Mouse (Mus musculus) kidney, adult 18-20 months (tissue): Measurements from ENCODE around the gene Olfr523.
"Not testable (repeated sequence)": the region's sequence is repeated elsewhere in the genome, so short reads cannot be mapped to it uniquely, and the experiment has no call there.

ENCODE experiments used
- DNase-seq: peaks from one replicate; pipeline ENCODE4 v3.0.0; 2021

Gene Olfr523

DNA sequence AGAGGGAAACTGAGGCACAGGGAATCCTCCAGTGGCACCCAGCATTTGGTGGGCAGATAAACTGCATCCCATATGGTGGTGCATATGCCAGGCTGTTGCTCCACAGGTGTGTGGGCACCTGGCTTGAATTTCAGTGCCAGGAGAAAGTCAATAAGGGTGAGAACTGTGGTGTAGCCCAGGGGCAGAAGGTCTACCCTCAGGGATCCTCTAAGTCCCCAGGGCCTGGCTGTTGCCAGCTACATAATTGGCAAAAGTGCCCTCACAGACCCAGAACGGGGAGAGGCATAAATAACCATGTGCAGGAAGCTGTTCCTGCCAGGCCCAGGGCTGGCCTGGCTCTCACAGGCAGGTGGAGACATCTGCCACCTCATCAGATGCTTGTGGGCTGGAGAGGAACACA, at the start of gene Olfr523:
Olfr523 (plus strand) TSS at position 282 of the 400 bp plus-strand sequence.
- DNase-seq, result no peak

GRCm38 (mm10) chr7:140124382-140124781, 48.6 kb upstream of the Olfr523 start:
- DNase-seq, result no peak

GRCm38 (mm10) chr7:140125278-140126021, 47.6 kb upstream of the Olfr523 start:
- DNase-seq, result peak; percentile 96

DNA sequence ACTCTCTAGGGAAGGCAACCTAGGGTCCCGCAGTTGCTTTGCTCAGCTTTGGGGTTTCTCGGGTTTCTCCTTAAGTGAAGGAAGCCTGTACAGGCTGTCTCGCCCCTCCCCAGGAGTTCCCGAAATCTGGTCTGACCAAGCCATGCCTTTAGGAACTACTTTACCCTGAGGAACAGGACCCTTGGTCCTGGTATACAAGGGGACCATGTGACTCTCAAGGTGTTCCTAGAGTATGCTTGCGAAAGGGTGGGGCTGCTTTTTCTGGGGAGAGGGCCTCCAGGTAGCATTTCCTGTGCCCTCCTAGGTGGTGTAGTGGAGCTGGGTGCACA, 47.0 kb upstream of the Olfr523 start:
- DNase-seq, result no peak

DNA sequence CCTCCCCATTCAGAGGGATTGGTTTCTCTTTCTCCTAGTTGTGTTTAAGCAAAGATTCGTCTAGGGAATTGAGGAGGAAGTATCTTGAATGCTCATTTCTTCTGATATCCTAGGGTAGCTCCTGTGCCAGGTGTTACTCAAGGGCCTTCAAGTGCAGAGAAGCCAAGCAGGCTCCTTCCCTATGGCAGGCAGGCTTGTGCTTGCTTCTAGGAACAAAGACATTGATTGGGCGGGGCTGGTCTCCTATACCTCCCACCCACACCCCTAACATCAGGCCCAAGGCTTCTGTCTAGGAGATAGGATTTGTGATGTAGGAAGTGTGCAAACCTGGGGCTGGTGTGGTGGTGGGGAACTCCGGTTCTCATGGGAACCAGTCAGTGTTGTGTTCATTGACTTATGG, 46.1 kb upstream of the Olfr523 start:
- DNase-seq, result no peak

DNA sequence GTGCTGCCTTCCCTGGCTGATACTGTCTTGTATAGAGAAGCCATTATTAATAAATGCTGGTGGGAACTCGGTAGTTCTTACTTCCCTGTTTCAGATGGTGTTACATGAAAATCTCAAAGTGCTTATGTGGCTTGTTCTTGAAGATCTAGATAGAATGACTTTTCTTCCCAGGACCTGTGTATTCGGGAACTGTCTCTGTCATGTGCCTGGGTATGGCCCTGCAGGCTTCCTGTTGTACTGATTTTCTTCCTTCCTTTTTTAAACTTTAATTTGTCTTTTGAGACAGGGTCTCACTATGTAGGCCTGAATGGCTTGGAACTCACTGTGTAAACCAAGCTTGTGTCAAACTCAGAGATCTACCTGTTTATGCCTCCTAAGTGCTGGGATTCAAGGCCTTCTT, 45.1 kb upstream of the Olfr523 start:
- no peak for DNase-seq

- DNase-seq, result not testable (repeated sequence)
Observed at GRCm38 (mm10) chr7:140132184-140132583, 40.8 kb upstream of the Olfr523 start.

DNA sequence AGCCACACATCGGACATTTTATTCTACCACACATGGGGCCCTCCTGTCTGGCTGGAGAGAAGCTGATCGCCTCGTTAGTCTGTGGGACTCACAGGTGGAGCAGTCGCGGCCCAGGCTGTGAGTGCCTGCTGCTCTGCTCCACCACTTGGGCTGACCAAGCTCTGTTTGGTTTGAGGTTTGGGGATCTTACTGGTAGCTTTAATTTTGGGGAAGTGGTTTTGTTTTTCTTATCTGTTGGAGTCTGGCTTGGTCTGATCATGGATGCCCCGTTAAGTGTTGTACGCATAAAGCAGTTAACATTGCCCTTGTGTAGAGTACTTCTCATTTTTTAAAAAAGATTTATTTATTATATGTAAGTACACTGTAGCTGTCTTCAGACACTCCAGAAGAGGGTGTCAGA, 39.0 kb upstream of the Olfr523 start:
- DNase-seq, result not testable (repeated sequence)

GRCm38 (mm10) chr7:140135106-140135770, 37.8 kb upstream of the Olfr523 start:
- DNase-seq, result no peak

- peak; percentile 98 for DNase-seq
Observed at GRCm38 (mm10) chr7:140137135-140138020, 35.6 kb upstream of the Olfr523 start, which contains the start of gene Mtg1. Gene Mtg1 (plus strand): TSS chr7:140137564.

GRCm38 (mm10) chr7:140138021-140138310, 35.1 kb upstream of the Olfr523 start:
- DNase-seq, result no peak

GRCm38 (mm10) chr7:140141350-140141749, 31.7 kb upstream of the Olfr523 start:
- DNase-seq, result peak; percentile 65

DNA sequence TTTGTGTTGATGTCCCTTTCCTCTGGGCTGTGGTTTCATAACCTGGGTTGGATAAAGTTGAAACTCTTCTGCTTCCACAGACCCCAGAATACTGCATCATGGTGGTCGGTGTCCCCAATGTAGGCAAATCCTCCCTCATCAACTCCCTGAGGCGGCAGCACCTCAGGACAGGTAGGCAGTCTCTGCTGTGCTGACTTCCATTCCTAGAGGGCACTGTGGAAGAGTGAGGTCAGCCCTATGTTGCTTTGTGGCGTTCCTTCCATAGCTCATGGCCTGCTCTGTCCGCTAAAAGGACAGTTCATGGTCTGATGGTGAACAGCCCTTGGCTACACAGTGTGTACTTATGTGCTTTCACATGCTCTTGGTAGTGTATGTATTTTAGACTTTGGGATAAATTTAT, 28.5 kb upstream of the Olfr523 start:
- DNase-seq, result no peak

DNA sequence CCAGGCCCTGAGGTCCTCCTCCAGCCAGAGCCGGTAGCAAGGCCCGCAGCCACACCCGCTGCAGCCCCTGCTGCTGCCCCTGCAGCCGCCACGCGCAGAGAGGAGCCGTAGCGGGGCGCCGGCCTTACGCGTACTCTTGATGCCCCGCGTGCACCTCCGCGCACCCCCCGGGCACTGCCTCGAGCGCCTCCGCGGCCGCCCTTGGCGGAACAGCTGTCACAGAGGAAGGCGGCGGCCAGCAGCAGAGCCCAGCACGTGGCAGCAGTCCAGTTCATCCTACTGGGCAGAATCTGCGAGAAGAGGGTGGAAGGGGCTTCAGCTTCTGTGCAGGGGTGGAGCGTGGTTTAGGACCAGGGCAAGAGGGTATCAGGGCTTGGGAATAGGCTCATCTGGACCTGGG, 19.6 kb upstream of the Olfr523 start:
- no peak for DNase-seq

DNA sequence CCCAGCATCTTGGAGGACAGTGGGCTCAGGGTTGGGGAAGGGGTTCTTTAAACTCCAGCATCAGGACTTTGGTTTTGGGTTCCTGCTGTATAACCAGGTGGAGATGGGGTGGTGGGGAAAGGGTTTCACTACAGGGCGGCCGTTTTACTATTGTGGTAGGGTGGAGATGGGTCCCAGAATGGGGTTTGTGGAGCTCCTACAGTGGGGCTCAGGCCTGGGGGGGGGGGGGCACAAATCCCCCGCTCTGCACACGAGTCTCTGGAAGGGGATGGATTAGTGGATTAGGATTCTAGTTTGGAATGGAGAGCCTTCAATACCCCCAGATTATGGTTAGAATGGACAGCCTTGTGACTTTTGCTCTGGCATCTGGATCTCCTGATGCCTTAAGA, 19.2 kb upstream of the Olfr523 start:
- no peak for DNase-seq

- DNase-seq, result no peak
Observed at GRCm38 (mm10) chr7:140154218-140154927, 18.6 kb upstream of the Olfr523 start, which contains the start of gene Sprn. Gene Sprn (minus strand): TSS chr7:140154877.

DNA sequence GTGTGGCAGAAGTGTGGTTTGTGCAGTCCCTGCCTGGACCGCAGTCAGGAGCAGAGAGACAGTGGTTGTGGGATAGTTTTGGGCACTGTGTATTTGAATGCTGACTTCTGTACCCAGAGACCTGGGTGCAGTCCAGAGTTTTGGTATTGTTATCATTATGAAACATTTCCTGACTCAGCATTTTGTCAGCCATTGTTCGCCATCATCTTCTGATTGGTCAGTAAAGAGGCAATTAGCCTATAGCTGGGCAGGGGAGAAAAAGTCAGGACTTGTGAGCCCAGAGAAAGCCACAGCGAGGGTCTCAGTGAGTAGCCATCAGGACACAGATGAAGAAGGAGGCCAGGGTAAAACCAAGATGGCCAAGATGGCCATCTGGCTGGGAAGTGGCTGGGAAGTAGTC, 12.7 kb upstream of the Olfr523 start:
- DNase-seq, result no peak

- DNase-seq, result no peak
Observed at GRCm38 (mm10) chr7:140164664-140165063, 8.4 kb upstream of the Olfr523 start, which contains the start of gene Olfr522. Gene Olfr522 (minus strand): TSS chr7:140164764.

GRCm38 (mm10) chr7:140167950-140168349, 5.1 kb upstream of the Olfr523 start:
- no peak for DNase-seq

- DNase-seq, result no peak
Observed at GRCm38 (mm10) chr7:140169386-140169785, 3.6 kb upstream of the Olfr523 start.

GRCm38 (mm10) chr7:140170863-140171262, 2.2 kb upstream of the Olfr523 start:
- DNase-seq, result no peak

GRCm38 (mm10) chr7:140179176-140179575, 6.2 kb downstream of the Olfr523 start:
- peak; percentile 73 for DNase-seq

GRCm38 (mm10) chr7:140180692-140181091, 7.7 kb downstream of the Olfr523 start:
- no peak for DNase-seq
